10 mouse cellular contexts compared by ENCODE assay signal in genomic region chr10:45888835-45889234, GRCm38 (mm10).
DNase-seq lines count a peak whose midpoint lies in the region; ATAC-seq lines count a peak whose summit lies in the region.
"Had no signal": no experiment of that assay in that cellular context is flagged by ENCODE, and none has a peak within 500 bp of the region (broad histone marks: within the 10 kb centered on the region; RNA-seq: fewer than 3 reads in every experiment).

No protein-coding gene starts in this region.

- no peak overlapping the region for H3K9ac ChIP-seq in forebrain, embryonic 15.5 days (replicated peaks)
- H3K9ac ChIP-seq in forebrain, embryonic 11.5 days (ENCODE audit: low read length) = no peak overlapping the region
- H3K9ac ChIP-seq in neural tube, embryonic 15.5 days (replicated peaks) = no peak overlapping the region
- H3K9ac ChIP-seq in liver, embryonic 12.5 days = no peak overlapping the region
- H3K9ac ChIP-seq: embryonic facial prominence, embryonic 12.5 days had no signal

- ATAC-seq in forebrain, embryonic 15.5 days (replicated peaks) = 0 out of 2 replicates have a peak, but pooled peaks have one; percentile 35
- ATAC-seq in forebrain, embryonic 11.5 days (replicated peaks; ENCODE audit: low FRiP score) = no peak
- no peak for ATAC-seq in neural tube, embryonic 15.5 days (ENCODE audit: low FRiP score)
- ATAC-seq in liver, embryonic 12.5 days = no peak

- WGBS in forebrain, embryonic 15.5 days = 58% methylated on average over 4 of the region's 4 CpGs
- WGBS in forebrain, embryonic 11.5 days = 83% methylated on average over 4 of the region's 4 CpGs
- 68% methylated on average over 4 of the region's 4 CpGs for WGBS in neural tube, embryonic 15.5 days
- 64% methylated on average over 4 of the region's 4 CpGs for WGBS in liver, embryonic 12.5 days (ENCODE audit: insufficient replicate concordance)

- no peak for DNase-seq in forebrain, embryonic 11.5 days (ENCODE audit: low spot score)
- DNase-seq in MN1 (ENCODE audit: low spot score) = peak; percentile 33
- DNase-seq in frontal cortex, postnatal 14 days (ENCODE audit: low spot score in 2 of 2) = peak; percentile 9 to 16
- peak; percentile 41 for DNase-seq in layer of hippocampus, adult 9-11 months
- DNase-seq in thymus, postnatal 4 days = no peak

- peaks cover 16% of the 10 kb centered on the region for H3K4me1 ChIP-seq in forebrain, embryonic 15.5 days
- no peaks in the 10 kb centered on the region for H3K4me1 ChIP-seq in forebrain, embryonic 11.5 days (replicated peaks; ENCODE audit: control insufficient read depth, insufficient read depth, low read length)
- H3K4me1 ChIP-seq in neural tube, embryonic 15.5 days = peaks cover 20% of the 10 kb centered on the region
- H3K4me1 ChIP-seq in liver, embryonic 12.5 days = no peaks in the 10 kb centered on the region

- no peak overlapping the region for H3K4me3 ChIP-seq in forebrain, embryonic 15.5 days
- H3K4me3 ChIP-seq in forebrain, embryonic 11.5 days (ENCODE audit: low read depth, low read length) = no peak overlapping the region
- H3K4me3 ChIP-seq in neural tube, embryonic 15.5 days (replicated peaks) = no peak overlapping the region
- no peak overlapping the region for H3K4me3 ChIP-seq in liver, embryonic 12.5 days
- H3K4me3 ChIP-seq: embryonic facial prominence, embryonic 12.5 days had no signal

- no peaks in the 10 kb centered on the region for H3K27me3 ChIP-seq in forebrain, embryonic 15.5 days
- no peaks in the 10 kb centered on the region for H3K27me3 ChIP-seq in forebrain, embryonic 11.5 days (ENCODE audit: control insufficient read depth, insufficient read depth, low read length)
- no peaks in the 10 kb centered on the region for H3K27me3 ChIP-seq in neural tube, embryonic 15.5 days (replicated peaks)
- no peaks in the 10 kb centered on the region for H3K27me3 ChIP-seq in liver, embryonic 12.5 days (replicated peaks)
- H3K27me3 ChIP-seq: embryonic facial prominence, embryonic 12.5 days had no signal

- H3K27ac ChIP-seq in forebrain, embryonic 15.5 days (replicated peaks) = no peak overlapping the region
- no peak overlapping the region for H3K27ac ChIP-seq in forebrain, embryonic 11.5 days (ENCODE audit: low read depth, low read length)
- 0 out of 2 replicates have a peak overlapping the region, but pooled peaks have one; percentile 19 for H3K27ac ChIP-seq in neural tube, embryonic 15.5 days (replicated peaks)
- no peak overlapping the region for H3K27ac ChIP-seq in liver, embryonic 12.5 days
- H3K27ac ChIP-seq: embryonic facial prominence, embryonic 12.5 days; macrophage had no signal

- no peaks in the 10 kb centered on the region for H3K36me3 ChIP-seq in forebrain, embryonic 15.5 days
- no peaks in the 10 kb centered on the region for H3K36me3 ChIP-seq in forebrain, embryonic 11.5 days (ENCODE audit: control insufficient read depth, insufficient read depth, low read length)
- no peaks in the 10 kb centered on the region for H3K36me3 ChIP-seq in neural tube, embryonic 15.5 days
- no peaks in the 10 kb centered on the region for H3K36me3 ChIP-seq in liver, embryonic 12.5 days
- H3K36me3 ChIP-seq: embryonic facial prominence, embryonic 12.5 days had no signal

- H3K4me2 ChIP-seq in forebrain, embryonic 15.5 days (replicated peaks) = no peak overlapping the region
- no peak overlapping the region for H3K4me2 ChIP-seq in forebrain, embryonic 11.5 days (ENCODE audit: low read depth, low read length, severe bottlenecking)
- H3K4me2 ChIP-seq in neural tube, embryonic 15.5 days = no peak overlapping the region
- no peak overlapping the region for H3K4me2 ChIP-seq in liver, embryonic 12.5 days
- H3K4me2 ChIP-seq: embryonic facial prominence, embryonic 12.5 days had no signal

- H3K9me3 ChIP-seq in forebrain, embryonic 15.5 days = no peaks in the 10 kb centered on the region
- no peaks in the 10 kb centered on the region for H3K9me3 ChIP-seq in forebrain, embryonic 11.5 days (ENCODE audit: control insufficient read depth, low read length)
- no peaks in the 10 kb centered on the region for H3K9me3 ChIP-seq in neural tube, embryonic 15.5 days (replicated peaks)
- H3K9me3 ChIP-seq in liver, embryonic 12.5 days (replicated peaks) = no peaks in the 10 kb centered on the region
- H3K9me3 ChIP-seq: embryonic facial prominence, embryonic 12.5 days had no signal

Comparison
In these comparisons a context has a peak if more than half of its experiments do, and no peak if none do; other contexts are left out.
1. DNase-seq: peak in MN1 (single experiment), frontal cortex, postnatal 14 days (2 of 2) and layer of hippocampus, adult 9-11 months (single experiment); none in forebrain, embryonic 11.5 days (single experiment) and thymus, postnatal 4 days (single experiment).